Mouse (Mus musculus) lung, postnatal 0 days (tissue): ENCODE data around the gene Rexo2.
A peak's percentile ranks its signal among the peaks of the same experiment; 100 is the strongest.

Experiments
- CTCF ChIP-seq: IDR thresholded peaks from 2 replicates; pipeline ENCODE4 v1.5.1; 2016; ENCODE audit warnings: antibody characterized with exemption, mild to moderate bottlenecking
- EP300 ChIP-seq: IDR thresholded peaks from 2 replicates; pipeline ENCODE4 v1.6.1; 2016; ENCODE audit warnings: antibody characterized with exemption, mild to moderate bottlenecking, control low read depth

DNA sequence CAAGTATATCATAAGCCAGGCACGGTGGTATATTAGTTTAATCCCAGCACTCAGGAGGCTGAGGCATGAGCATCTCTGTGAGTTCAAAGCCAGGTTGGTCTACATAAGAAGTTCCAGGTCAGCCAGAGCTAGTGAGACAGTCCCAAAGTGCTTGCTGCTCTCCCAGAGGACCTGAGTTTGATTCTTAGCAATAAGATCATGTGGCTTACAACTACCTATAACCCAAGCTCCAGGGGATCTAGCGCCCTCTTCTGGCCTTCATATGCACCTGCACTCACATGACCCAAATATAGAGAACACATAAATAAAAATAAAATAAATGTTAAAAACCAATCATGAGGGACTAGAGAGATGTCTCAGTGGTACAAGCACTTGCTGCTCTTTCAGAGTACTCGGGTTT, 21.5 kb downstream of the Rexo2 start:
- TF ChIP-seq CTCF (peak; percentile 28), EP300 (no peak)
